Mouse (Mus musculus) layer of hippocampus, postnatal 25 days (tissue): Measurements from ENCODE around the gene Ppp2r2c. TPM values are rescaled to one million over a fixed set of nuclear protein-coding genes. Genes with fewer than 3 reads are reported as not detected.

Source experiments
- DNase-seq, 2 experiments: peaks; one replicate each; pipeline ENCODE4 v3.0.0; 2022; ENCODE audit warnings: mixed read lengths in 2 of 2, low spot score in 1 of 2; ENCODE audit errors: extremely low spot score in 1 of 2
- total RNA-seq, 2 experiments: library from RNA; stranded (reverse); gene quantifications; 2 replicates each; pipeline ENCODE4 v1.2.3; 2021

Ppp2r2c gene
- total RNA-seq, result 100 to 1,000 TPM; 388 to 418 TPM

DNA sequence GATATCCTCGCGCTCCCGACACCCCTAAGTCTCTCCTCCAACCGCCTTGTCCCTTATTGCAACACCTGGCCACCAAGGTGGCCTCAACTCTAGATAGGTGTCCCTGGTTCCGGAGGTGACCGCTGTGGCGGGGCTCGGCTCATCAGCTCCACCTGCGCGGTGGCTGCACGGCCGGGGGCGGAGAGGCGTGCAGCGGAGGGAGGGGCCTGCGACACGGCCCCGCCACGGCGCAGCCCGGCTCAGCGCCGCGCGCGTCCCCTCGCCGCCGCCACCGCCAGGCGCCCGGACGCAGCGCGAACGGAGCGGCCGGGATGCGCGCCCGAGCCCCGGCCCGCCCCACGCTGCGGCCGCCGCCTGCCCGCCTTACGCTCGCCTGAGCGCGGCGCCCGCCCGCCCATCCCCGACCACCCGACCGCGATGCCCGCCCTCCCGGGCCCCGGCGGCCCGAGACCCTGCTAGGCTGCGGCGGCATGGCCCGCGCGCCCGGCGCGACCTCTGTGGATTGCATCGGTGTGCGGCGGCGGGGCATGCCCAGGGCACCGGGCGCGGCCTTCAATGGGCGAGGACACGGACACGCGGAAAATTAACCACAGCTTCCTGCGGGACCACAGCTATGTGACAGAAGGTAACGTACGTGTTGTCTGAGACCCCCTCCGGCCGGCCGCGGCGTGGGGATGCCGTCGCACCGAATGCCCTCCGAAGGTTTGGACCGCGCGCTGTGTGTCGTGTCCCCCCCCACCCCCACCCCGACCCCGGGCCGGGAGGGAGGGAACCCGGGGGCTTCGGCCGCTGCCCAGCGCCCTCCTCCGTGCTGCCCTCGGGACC, at the start of gene Ppp2r2c:
TSS of gene Ppp2r2c (plus strand) at position 248 of the 825 bp plus-strand sequence.
- DNase-seq, result no peak

DNA sequence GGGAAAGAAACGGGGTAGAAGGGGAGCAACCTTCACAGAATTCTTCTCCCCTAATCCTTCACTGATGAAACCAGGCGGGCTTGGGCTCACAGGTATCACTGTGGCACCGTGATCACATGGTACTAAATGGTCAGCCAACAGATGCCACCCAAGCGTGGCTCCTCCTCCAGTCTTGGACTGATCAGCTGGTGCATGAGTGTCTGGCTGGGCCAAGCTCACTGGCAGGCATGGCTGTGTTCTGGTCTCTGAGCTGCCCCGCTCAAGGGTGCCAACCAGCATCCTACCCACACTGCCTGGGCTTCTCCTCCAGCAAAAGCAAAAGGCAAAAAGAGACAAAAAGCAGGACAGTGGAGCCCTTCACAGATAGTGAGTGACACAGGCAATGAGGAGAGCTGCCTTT, 48.6 kb upstream of the Ppp2r2c start:
- DNase-seq, result no peak

DNA sequence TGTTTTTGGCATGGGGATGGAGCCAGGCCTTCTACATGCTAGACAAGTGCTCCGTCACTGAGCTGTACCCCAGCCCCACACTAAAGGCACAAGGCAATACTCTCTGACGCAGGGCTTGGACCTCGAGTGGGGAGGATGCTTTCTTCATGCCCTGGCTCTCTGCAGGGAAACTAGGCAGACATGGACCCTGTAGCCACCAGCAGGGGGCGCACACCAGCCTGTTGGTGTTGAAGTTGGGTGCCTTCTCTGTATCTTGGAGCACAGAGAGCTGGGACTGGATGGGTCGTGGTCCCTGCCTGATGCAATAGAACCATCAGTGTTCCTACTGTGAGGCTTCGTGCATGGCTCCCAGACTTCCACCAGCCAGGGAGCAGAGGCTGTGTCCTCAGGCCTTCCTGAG, 48.2 kb upstream of the Ppp2r2c start:
- DNase-seq, result peak; percentile 61 to 71

DNA sequence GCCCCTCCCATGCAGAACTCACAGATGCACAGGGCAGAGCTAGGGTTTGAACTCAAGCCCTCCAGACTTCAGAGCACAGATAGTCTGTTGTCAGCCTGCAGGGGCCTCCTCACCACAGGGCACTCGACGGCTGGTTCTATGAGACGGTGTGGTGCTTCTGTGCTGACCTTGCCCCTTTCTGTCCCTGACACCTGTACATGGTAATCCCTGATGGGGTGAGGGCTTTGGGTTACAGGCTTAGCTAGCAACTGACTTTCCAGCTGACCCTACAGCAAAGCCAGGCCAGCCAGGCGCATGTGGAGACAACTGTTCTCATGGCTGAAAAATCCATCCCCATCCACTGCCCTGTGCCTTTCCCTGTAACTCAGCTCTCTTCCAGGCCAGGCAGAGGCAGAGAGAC, 45.4 kb upstream of the Ppp2r2c start:
- DNase-seq, result no peak

DNA sequence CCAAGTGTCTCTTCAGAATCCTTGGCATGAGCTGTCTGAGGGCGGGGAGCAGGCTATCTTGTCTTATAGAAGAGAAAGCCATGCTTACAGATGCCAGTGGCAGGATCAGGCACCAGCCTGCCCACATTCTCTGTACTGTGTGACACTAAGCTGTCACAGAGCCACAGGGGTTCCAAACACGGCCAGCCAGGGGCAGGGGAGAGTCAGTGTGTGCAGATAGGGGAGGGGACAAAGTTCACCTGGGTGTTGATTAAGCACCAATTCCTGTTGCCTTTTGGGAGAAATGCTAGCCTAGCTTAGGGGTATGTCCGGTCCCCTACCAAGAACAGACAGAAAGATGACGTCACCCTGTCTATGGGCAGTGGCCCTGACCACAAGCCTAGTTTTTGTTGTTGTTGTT, 39.2 kb upstream of the Ppp2r2c start:
- DNase-seq, result no peak

DNA sequence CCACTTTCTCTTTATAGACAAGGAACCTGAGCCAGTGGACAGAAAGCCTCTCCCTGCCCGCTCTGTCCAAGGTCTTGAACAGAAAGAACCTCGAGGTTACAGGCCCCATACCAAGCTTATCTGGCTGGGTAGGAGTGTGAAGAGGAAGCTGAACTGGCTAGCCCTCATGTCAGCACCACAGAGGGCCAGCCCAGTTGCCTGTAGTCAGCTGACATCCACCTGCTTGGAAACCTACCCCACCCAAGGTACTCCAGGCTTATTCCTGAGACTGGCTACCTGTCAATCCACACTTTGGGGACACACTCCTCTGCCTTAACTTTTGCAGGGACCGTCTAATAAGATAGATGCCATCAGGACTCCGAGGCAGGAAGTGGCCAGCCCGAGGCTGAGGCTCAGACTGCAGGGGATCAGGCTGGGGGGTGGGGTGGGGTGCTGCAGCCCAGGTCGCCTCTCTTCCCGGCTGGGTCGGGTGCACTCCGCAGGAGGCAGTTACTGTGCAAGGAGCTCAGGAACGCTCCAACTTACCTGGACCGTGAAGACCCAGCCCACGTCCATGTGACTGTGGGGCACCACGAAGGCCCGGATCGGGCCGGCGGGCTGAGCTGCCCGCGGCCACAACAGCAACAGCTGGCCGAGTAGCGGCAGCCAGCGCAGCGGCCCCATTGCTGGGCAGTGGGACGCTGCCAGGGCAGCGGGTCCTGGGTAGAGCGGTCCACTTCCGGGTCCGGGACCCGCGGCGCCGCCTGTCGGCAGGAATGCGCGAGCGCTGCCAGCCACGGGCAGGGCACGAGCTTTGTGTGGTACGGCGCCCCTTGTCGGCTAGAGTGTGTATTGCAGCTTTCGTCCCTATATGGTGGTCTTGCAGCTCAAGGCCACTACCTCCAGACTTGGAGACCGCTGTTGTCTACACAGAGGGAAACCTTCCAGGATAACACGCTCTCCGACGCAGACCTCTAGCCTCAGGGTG, 38.1 kb upstream of the Ppp2r2c start, which contains the start of gene Man2b2:
TSS of gene Man2b2 (minus strand) at position 741 of the 967 bp plus-strand sequence.
- DNase-seq, result peak; percentile 89 to 98

DNA sequence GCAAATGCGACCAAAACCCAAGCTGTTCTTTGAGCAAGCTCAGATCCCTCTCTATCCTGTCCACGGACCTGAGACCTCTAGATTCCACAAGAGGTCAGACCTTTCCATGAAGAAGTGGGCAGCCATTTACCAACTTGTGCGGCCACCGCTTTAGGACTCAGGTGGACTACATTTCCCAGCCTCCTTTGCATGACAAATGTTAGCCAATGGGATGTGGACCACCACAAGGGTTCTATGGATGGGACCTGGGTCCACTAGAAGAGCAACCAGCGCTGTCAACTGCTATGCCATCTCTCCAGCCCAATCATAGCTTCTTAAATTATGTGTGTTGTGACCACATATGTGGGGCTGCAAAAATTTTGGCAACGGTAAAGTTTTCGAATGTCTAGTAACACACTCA, 37.0 kb upstream of the Ppp2r2c start:
- peak in 1 of 2 experiments; percentile 21 for DNase-seq

DNA sequence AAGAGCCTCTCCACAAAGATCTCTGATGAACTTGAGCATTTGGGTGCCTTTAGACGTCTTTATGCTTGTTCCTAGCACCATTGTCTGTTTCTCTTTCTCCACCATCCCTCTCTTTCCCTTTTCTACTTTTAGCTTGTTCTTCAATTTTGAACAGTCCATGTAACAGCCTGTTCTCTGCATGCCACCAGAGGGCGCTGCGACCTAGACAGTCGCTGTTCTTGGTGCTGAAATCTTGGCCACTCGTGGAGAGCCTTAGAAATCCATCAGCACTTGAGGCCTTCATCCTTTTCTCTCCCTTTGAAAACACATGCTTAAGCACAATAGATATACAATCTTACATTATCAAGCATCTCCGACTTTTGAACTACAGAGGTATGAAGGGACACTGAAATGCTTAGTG, 32.4 kb upstream of the Ppp2r2c start:
- DNase-seq, result peak; percentile 73 to 91

DNA sequence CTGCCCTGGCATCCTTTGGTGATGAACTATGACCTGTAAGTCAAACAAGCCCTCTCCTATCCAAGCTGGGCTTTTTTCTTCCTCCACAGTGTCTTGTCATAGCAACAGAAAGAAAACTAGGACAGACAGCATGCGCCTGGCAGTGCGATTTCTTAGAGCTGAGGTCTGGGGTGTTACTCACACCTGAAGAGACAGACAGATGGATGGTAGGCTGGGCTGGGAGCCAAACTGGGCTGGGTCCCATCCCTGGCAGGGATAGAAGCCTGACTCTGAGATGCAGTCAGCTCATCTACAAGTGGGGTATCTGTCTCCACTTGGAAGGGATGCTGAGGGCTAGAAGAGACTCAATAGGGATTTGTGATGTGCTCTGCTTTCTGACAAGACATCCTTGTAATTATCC, 29.3 kb upstream of the Ppp2r2c start:
- DNase-seq, result peak in 1 of 2 experiments; percentile 35

DNA sequence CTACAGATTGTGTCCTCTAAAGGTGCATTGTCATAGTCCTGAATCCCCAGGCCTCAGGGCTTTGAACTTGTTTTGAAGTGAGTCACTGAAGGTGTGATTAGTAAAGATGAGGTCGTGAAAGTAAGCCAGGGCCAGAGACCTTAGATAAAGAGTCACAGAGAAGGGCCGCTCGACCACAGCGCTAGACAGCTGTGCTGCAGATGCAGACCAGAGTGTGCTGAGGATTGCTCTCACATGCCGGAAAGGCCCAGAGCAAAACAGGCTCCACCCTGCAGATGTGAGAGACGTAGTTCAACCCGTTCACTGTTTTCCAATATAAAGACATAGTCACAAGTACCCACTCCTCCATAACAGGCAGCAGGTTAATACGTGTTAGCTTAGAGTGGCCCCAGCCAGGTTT, 28.7 kb upstream of the Ppp2r2c start:
- DNase-seq, result no peak

DNA sequence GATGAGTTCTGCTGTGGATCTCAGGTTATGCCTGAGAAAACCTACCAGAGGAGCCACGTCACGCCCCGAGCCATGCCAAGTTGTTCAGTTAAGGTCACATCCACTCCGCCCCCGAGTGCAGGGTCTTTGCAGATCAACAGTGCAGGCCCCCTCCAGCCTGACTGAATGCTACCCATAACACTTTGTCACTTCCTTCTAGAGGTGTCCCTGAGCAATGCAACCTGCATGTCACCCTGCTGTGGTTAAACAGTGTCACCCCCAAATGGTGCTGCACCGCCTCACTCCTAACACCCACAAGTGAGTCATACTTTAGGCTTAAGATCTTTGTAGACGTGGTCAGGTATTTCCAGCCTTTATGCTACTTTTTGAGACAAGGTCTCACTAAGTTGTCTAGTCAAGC, 28.2 kb upstream of the Ppp2r2c start:
- DNase-seq, result no peak

DNA sequence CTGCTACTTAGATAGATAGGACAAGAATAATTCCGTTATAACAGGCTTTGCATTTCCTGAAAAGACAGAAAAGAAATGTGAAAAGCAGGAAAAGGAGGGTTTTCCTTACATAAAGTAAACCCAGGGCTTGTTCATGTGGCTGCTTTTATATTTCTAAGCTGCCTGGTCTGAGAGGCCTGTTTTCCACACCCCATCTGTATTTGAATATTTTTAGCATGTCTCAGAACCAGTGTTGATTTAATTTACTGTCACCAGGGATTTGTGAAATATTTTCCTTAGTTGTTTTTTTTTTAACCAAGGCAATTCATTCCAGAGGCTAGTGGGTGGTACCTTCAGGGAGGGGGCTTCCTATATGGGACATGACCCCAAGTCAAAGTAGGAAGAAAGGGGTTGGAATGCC, 26.6 kb upstream of the Ppp2r2c start:
- no peak for DNase-seq

DNA sequence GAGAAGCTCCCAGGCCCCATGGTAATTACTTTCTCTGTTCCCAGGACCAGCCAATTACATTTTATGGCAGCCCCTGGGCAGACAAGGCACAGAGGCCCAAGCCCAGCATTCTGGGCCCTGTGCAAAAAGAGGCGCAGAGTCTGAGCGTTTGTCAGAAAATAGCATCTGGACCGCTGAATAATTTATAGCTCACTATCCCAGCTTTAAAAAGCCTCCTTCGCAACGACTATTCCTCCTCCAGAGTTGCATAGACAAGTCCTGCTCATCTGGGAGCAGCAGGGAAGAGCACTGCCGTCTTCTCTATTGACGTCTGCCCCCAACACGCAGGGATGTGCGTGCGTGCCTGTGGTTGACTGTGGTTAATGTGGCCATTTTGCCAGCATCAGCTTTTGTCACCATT, 23.8 kb upstream of the Ppp2r2c start:
- DNase-seq, result no peak

DNA sequence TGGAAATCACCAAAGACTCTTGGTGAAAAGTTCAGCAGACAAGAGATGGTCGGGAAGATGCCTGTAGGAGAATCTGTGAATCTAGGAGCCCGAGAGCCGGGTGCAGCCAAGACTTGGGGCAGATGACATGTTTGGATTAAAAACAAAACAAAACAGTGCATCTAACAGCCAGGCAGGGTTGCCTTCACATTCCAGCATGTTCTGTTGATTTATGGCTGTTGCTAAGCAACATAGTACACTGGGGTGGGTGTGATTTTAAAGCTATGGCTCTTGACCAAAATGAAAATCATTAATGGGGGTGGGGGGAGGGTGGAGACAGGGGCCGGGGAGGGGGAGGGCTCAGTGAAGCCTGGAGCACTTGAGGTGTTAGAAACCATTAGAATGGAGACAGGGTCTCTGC, 16.7 kb upstream of the Ppp2r2c start:
- DNase-seq, result no peak

DNA sequence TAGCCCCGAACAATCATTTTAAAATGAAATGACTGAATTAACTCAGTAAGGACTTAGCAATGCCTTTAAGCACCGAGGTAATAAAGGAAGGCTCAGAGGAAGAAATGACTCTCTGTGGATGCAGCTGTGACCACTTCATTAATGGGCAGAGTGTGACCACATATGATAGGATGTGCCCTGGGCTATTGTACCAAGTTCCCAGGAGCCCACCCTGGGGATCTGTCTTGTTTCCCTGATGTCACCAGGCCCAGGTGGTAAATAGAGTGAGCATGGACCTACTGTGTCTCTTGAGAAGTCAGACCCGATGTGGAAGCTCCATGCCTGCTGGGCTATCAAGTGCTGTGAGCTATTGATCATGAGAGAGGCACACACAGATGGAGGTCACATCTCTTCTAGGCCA, 13.1 kb upstream of the Ppp2r2c start:
- DNase-seq, result no peak

DNA sequence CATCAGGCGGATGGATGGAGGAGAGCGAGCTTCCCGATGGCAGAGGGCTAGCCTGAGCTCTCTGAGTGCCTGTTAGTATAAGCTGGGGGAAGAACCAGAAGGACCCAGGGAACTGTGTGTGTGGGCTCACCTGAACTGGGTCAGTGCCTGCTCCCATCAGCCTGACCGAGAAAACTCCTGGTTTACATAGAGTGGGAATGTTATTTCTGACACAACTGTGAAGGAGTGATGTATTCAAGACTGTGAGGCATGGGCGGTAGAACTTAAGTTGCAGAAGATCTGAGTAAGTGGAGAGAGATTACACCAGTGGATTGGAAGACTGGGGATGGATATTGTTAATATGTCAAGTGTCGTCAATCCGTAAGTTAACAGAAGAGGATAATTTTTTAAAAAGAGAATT, 11.8 kb upstream of the Ppp2r2c start:
- DNase-seq, result no peak

DNA sequence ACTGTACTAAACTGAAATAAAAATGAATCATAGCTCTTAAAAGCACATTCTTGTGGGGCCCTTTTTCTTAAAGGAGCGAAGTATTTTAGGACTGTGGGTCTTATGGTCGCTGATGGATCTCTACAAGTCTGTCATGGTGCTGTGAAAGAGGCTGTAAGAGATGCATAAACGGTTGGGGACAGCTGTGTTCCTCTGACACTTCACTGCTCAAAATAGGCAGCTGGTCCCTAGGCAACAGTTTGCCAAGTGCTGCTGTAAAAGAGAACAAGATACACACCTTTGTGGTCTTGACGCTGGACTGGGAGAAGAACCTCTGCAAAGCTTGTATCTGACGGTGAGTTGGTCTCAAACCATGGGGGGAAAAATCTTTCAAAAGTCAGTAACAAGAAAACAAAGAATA, 10.8 kb upstream of the Ppp2r2c start:
- DNase-seq, result no peak

DNA sequence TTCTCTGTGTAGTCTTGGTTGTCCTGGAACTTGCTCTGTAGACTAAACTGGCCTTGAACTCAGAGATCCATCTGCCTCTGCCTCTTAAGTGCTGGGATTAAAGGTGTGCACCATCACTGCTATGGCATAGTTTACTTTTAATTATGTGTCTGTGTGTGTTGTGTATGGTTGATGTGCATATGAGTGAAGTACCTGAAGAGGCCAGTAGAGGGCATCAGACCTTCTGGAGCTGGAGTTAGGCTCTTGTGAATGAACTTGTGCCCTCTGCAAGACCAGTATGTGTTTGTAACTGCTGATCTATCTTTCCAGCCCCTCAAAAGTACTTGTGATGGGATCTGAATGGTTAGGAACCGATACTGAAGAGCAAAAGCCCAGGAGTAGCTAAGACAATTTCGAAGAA, 7.2 kb upstream of the Ppp2r2c start:
- no peak for DNase-seq

DNA sequence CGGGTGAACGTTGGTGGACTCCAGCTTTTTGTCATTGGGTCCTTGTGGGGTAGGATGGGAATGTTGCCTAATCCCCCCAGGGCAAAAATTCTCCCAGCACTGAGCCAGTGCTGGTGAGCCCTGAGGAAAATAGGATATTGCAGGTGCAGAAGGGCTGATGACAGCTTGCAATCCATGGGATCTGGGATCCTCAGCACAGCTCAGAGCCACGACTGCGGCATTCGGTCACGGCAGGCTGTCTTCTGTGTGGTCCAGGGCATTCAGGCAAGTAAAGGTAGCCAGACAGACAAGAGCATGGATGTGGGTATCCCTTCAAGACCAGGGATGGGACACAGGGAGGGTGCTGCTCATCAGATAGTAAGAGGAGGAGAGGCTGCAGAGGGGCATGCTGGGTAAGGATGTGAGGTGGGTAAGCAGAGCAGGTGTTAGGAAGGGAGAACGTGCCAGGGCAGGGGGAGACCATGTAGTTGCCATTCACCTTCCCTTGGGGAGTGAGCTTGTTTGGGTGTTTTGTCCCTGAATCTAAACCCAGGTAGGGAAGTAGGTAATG, 1.5 kb upstream of the Ppp2r2c start:
- no peak for DNase-seq

DNA sequence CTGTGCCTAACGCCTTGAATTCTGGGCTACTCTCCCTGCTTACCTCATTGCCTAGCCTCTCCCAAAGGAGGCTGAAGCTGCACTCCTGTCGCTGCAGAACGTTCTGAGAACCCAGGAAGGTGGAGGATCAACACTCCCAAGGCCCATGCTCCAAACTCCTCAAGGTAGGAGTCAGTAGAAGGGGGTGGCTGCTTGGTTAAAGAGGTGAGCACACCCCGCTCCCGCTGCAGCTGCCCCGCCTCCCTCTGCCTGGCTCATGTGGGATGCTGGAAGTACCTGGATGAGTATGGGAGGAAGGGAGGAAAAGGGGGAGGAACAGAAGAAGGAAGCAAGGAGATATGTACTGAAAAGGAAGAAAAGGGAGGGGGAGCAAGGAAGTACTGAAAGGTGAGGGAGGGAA, 752 bp upstream of the Ppp2r2c start:
- DNase-seq, result no peak

DNA sequence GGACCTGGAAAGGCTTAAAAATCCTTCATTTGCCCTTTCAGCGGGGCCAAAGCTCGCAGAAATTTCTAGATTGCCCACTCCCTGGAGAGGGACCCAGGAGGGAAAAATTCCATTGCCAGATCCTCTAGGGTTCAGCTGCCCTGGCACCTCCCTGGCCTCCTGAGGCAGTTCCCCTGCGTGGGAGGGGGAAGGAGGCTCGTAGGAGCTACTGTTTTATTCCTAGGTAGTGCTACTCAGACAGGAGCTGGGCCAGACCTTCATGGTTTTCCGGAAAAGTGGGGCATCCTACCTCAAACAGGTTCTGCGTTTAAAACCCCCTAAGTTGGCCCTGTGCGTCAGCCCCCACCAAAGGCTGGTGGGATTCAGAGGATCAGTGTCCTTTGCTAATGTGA, 869 bp downstream of the Ppp2r2c start:
- no peak for DNase-seq
